Mouse (Mus musculus): ENCODE results near the gene Trem2. TPM values are rescaled to one million over a fixed set of nuclear protein-coding genes. Genes with fewer than 3 reads are reported as not detected.
"Not testable (repeated sequence)": the region's sequence is repeated elsewhere in the genome, so short reads cannot be mapped to it uniquely, and the experiment has no call there.

Trem2 gene
- polyA plus RNA-seq, 2 experiments, result 3.1 to 3.5 TPM

DNA sequence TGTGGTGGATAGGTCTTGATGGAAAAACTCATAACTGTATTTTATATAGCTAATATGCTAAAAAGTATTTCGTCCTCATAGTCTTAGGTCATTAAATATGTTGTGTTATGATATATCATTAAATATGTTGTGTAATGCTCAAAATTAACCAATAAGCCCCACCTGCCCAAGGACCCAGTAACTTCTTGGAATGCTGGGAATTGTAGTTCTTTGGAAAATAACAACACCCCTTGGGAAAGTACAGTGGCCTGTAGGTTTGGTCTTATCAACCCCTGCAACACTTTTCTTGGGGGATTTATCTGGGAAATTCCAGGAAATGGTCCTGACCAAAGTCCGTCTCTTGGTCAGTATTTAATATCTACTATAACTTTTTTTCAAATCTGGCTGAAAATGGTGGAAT, 3.1 kb upstream of the Trem2 start:
- Histone ChIP-seq H3K27me3 (ENCODE audit: control insufficient read depth, insufficient read depth, low read length) (no peaks in the 10 kb centered on the region), H3K36me3 (replicated peaks; ENCODE audit: control insufficient read depth, insufficient read depth, low read depth) (no peaks in the 10 kb centered on the region), H3K4me2 (ENCODE audit: low read depth) (no peak overlapping the region), H3K4me1 (replicated peaks; ENCODE audit: control insufficient read depth in 2 of 2, insufficient read depth in 2 of 2, low read length in 1 of 2) (peaks cover 4 to 6% of the 10 kb centered on the region in 2 experiments; a peak in 2 of 4 replicates), H3K9ac (replicated peaks) (no peak overlapping the region), H3K4me3 (ENCODE audit: insufficient read depth in 1 of 2, low read depth in 2 of 2, low read length in 2 of 2) (no peak overlapping the region), H3K27ac (no peak overlapping the region), H3K9me3 (ENCODE audit: control insufficient read depth, low read length) (no peaks in the 10 kb centered on the region)
- WGBS (ENCODE audit: insufficient replicate concordance), result 47% methylated on average over 2 of the region's 2 CpGs
- DNase-seq (ENCODE audit: low read depth in 3 of 3, low spot score in 3 of 3) (no peak), ATAC-seq (ENCODE audit: insufficient read depth) (no peak)
- no peak for TF ChIP-seq EP300 (IDR thresholded peaks at IDR 0.05; ENCODE audit: low read depth)
- no peak for TF ChIP-seq CTCF (IDR thresholded peaks at IDR 0.05; ENCODE audit: low read depth)

DNA sequence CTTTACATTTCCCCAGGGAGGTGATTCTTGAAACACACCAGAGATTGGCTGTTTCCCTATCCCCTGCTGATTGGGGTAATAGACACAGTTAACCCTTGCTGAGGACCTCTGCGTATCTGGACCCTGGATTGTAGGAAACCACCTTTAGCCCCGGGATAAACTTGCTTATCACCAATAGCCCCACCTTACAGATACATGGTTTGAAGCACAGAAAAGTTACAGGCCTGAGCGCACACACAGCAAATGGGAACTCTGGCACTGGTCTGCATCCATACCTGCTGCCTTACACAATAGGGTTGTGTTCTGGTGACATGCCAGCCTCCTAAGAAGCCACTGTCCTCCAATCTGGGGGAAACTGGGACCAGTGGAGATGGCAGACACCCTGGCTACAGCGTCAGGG, 377 bp upstream of the Trem2 start:
- WGBS (ENCODE audit: insufficient replicate concordance), result 54% methylated on average over 4 of the region's 4 CpGs
- no peak overlapping the region for H3K9ac ChIP-seq (replicated peaks)
- no peak for TF ChIP-seq CTCF (IDR thresholded peaks at IDR 0.05; ENCODE audit: low read depth)
- TF ChIP-seq EP300 (IDR thresholded peaks at IDR 0.05; ENCODE audit: low read depth), result no peak

DNA sequence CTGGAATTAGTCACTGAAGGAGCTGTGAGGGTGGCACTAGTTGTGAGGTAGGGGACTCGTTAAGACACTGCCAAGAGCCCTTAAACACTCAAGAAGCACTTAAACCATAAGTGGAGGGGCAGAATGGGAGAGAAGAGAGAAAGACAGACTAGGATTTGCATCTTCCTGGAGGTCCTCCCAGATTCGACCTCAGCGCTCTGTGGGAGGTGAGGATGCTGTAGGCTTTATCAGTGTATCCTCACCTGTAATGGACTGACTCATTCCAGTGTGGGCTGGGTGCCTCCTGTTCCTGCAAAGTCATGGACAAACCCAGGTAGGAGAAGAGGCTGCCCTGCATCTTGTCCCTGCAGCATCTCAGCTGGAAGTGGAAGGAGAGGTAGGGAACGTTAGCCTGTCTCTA, 633 bp downstream of the Trem2 start:
- no peak for DNase-seq (ENCODE audit: low read depth in 3 of 3, low spot score in 3 of 3)
- Histone ChIP-seq H3K4me3 (ENCODE audit: insufficient read depth in 1 of 2, low read depth in 2 of 2, low read length in 2 of 2) (no peak overlapping the region), H3K4me2 (ENCODE audit: low read depth) (no peak overlapping the region), H3K27ac (no peak overlapping the region), H3K9ac (replicated peaks) (no peak overlapping the region), H3K9me3 (ENCODE audit: control insufficient read depth, low read length) (no peaks in the 10 kb centered on the region), H3K36me3 (replicated peaks; ENCODE audit: control insufficient read depth, insufficient read depth, low read depth) (no peaks in the 10 kb centered on the region), H3K27me3 (ENCODE audit: control insufficient read depth, insufficient read depth, low read length) (no peaks in the 10 kb centered on the region), H3K4me1 (replicated peaks; ENCODE audit: control insufficient read depth in 2 of 2, insufficient read depth in 2 of 2, low read length in 1 of 2) (peaks cover under 1 to 4% of the 10 kb centered on the region in 2 experiments; a peak in 2 of 4 replicates)
- TF ChIP-seq CTCF (IDR thresholded peaks at IDR 0.05; ENCODE audit: low read depth), result no peak
- no peak for TF ChIP-seq EP300 (IDR thresholded peaks at IDR 0.05; ENCODE audit: low read depth)
- 52% methylated on average over 4 of the region's 4 CpGs for WGBS (ENCODE audit: insufficient replicate concordance)
- no peak for ATAC-seq (ENCODE audit: insufficient read depth)

More for the DNA sequence above, 377 bp upstream of the Trem2 start:
- no peaks in the 10 kb centered on the region for H3K9me3 ChIP-seq (ENCODE audit: control insufficient read depth, low read length)
- ATAC-seq (ENCODE audit: insufficient read depth) (no peak), DNase-seq (ENCODE audit: low read depth in 3 of 3, low spot score in 3 of 3) (no peak)
- no peak overlapping the region for H3K4me2 ChIP-seq (ENCODE audit: low read depth)
- no peak overlapping the region for H3K4me3 ChIP-seq (ENCODE audit: insufficient read depth in 1 of 2, low read depth in 2 of 2, low read length in 2 of 2)
- H3K36me3 ChIP-seq (replicated peaks; ENCODE audit: control insufficient read depth, insufficient read depth, low read depth), result no peaks in the 10 kb centered on the region
- no peak overlapping the region for H3K27ac ChIP-seq
- H3K27me3 ChIP-seq (ENCODE audit: control insufficient read depth, insufficient read depth, low read length), result no peaks in the 10 kb centered on the region
- H3K4me1 ChIP-seq (replicated peaks; ENCODE audit: control insufficient read depth in 2 of 2, insufficient read depth in 2 of 2, low read length in 1 of 2), result peaks cover 4 to 6% of the 10 kb centered on the region in 2 experiments; a peak in 2 of 4 replicates

DNA sequence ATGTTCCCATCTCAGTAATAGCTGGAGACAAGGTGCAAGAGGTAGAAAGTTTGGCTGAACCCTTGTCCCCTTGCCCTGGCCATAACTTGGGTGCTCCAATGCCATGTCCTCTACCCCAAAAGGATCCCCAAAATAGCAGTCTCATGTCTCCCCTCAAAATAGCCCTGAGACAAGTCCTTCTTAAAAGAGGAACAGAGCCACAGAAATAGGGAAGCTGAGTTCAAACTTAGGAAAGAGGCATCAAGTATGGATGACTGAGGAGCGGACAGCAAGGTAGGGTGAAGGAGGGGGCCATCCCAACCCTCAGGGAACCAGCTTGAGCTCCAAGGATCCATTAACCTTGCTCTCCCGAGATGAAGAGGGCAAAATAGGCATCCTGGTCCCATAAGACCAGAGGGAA, 1.1 kb downstream of the Trem2 start:
- no peak overlapping the region for H3K9ac ChIP-seq (replicated peaks)
- TF ChIP-seq EP300 (IDR thresholded peaks at IDR 0.05; ENCODE audit: low read depth) (no peak), CTCF (IDR thresholded peaks at IDR 0.05; ENCODE audit: low read depth) (no peak)
- H3K9me3 ChIP-seq (ENCODE audit: control insufficient read depth, low read length), result no peaks in the 10 kb centered on the region
- H3K4me3 ChIP-seq (ENCODE audit: insufficient read depth in 1 of 2, low read depth in 2 of 2, low read length in 2 of 2), result no peak overlapping the region
- no peak overlapping the region for H3K27ac ChIP-seq
- no peak for DNase-seq (ENCODE audit: low read depth in 3 of 3, low spot score in 3 of 3)
- WGBS (ENCODE audit: insufficient replicate concordance), result 45% methylated on average over 2 of the region's 2 CpGs
- no peak for ATAC-seq (ENCODE audit: insufficient read depth)
- H3K36me3 ChIP-seq (replicated peaks; ENCODE audit: control insufficient read depth, insufficient read depth, low read depth), result no peaks in the 10 kb centered on the region
- no peaks in the 10 kb centered on the region for H3K27me3 ChIP-seq (ENCODE audit: control insufficient read depth, insufficient read depth, low read length)
- peaks cover 0 to under 1% of the 10 kb centered on the region in 2 experiments; a peak in 1 of 4 replicates for H3K4me1 ChIP-seq (replicated peaks; ENCODE audit: control insufficient read depth in 2 of 2, insufficient read depth in 2 of 2, low read length in 1 of 2)
- H3K4me2 ChIP-seq (ENCODE audit: low read depth), result no peak overlapping the region

DNA sequence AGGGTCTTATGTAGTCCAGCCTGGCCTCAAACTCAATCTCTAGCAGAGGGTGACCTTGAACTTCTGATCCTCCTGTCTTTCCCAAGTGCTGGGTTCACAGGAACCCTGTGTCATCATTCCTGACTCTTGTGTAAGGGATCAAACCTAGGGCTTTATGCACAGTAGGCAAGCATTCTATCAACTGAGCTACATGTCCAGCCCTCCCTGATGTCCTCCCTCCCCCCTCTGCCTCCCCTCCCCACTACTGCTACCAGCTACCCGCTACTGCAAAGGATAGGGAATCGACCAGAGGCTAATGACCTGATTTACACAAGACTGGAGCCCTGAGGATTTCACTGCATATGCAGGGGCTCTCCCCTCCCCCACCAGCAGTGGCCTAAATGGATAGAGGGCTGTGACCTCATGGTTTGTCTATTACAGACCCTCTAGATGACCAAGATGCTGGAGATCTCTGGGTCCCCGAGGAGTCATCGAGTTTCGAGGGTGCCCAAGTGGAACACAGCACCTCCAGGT, 4.5 kb downstream of the Trem2 start:
- TF ChIP-seq EP300 (IDR thresholded peaks at IDR 0.05; ENCODE audit: low read depth), result no peak
- TF ChIP-seq CTCF (IDR thresholded peaks at IDR 0.05; ENCODE audit: low read depth), result no peak
- WGBS (ENCODE audit: insufficient replicate concordance), result 68% methylated on average over 5 of the region's 5 CpGs
- DNase-seq (ENCODE audit: low read depth in 3 of 3, low spot score in 3 of 3), result no peak
- Histone ChIP-seq H3K9me3 (ENCODE audit: control insufficient read depth, low read length) (no peaks in the 10 kb centered on the region), H3K4me2 (ENCODE audit: low read depth) (no peak overlapping the region), H3K4me3 (ENCODE audit: insufficient read depth in 1 of 2, low read depth in 2 of 2, low read length in 2 of 2) (no peak overlapping the region), H3K27me3 (ENCODE audit: control insufficient read depth, insufficient read depth, low read length) (no peaks in the 10 kb centered on the region), H3K9ac (replicated peaks) (no peak overlapping the region), H3K4me1 (replicated peaks; ENCODE audit: control insufficient read depth in 2 of 2, insufficient read depth in 2 of 2, low read length in 1 of 2) (no peaks in the 10 kb centered on the region; a peak in 1 of 4 replicates), H3K36me3 (replicated peaks; ENCODE audit: control insufficient read depth, insufficient read depth, low read depth) (no peaks in the 10 kb centered on the region), H3K27ac (no peak overlapping the region)
- ATAC-seq (ENCODE audit: insufficient read depth), result no peak

DNA sequence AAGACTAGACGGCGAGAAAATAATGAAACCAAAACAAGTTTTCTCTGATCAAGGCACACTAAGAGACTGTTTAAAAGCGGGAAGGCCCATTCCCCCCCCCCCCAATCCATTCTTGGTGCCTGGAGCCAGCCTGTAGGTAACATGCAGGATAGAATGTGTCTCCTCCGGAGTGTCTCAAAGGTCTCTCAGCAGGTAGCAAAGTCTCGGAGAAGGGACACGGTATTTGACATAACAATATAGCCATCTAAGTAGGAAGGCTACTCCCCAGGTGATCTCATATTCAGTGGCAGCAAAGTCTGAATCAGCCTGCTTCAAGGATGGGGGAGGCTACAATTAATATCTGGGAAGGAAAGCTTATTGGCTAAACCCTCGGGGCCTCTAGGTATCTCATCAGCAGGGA, 6.8 kb downstream of the Trem2 start:
- H3K27me3 ChIP-seq (ENCODE audit: control insufficient read depth, insufficient read depth, low read length); H3K9ac ChIP-seq (replicated peaks); H3K27ac ChIP-seq; H3K9me3 ChIP-seq (ENCODE audit: control insufficient read depth, low read length); ATAC-seq (ENCODE audit: insufficient read depth); H3K4me2 ChIP-seq (ENCODE audit: low read depth); DNase-seq (ENCODE audit: low read depth in 3 of 3, low spot score in 3 of 3); H3K36me3 ChIP-seq (replicated peaks; ENCODE audit: control insufficient read depth, insufficient read depth, low read depth); H3K4me3 ChIP-seq (ENCODE audit: insufficient read depth in 1 of 2, low read depth in 2 of 2, low read length in 2 of 2); H3K4me1 ChIP-seq (replicated peaks; ENCODE audit: control insufficient read depth in 2 of 2, insufficient read depth in 2 of 2, low read length in 1 of 2): not testable (repeated sequence)
- 76% methylated on average over 7 of the region's 7 CpGs for WGBS (ENCODE audit: insufficient replicate concordance)

Measured in liver, embryonic 14.5 days (tissue).